Mouse (Mus musculus): ENCODE data around the gene Zfp609. TPM values are rescaled to one million over a fixed set of nuclear protein-coding genes. Genes with fewer than 3 reads are reported as not detected.

Zfp609 gene
- polyA plus RNA-seq, 1 experiment, result 48.1 TPM

GRCm38 (mm10) chr9:65755164-65755563 is 72.2 kb downstream of the Zfp609 start:
- no peak for TF ChIP-seq GATA1 (IDR thresholded peaks at IDR 0.05; ENCODE audit: low read length)

GRCm38 (mm10) chr9:65752632-65753031 is 74.7 kb downstream of the Zfp609 start:
- TF ChIP-seq GATA1 (IDR thresholded peaks at IDR 0.05; ENCODE audit: low read length), result no peak

GRCm38 (mm10) chr9:65751906-65752305 is 75.5 kb downstream of the Zfp609 start:
- TF ChIP-seq GATA1 (IDR thresholded peaks at IDR 0.05; ENCODE audit: low read length), result no peak

- TF ChIP-seq GATA1 (IDR thresholded peaks at IDR 0.05; ENCODE audit: low read length), result no peak
Measured at GRCm38 (mm10) chr9:65748102-65748501, 79.3 kb downstream of the Zfp609 start.

- peak; percentile 59 for TF ChIP-seq GATA1 (IDR thresholded peaks at IDR 0.05; ENCODE audit: low read length)
Measured at GRCm38 (mm10) chr9:65746479-65746878, 80.9 kb downstream of the Zfp609 start.

- TF ChIP-seq GATA1 (IDR thresholded peaks at IDR 0.05; ENCODE audit: low read length), result no peak
Measured at GRCm38 (mm10) chr9:65745456-65745855, 81.9 kb downstream of the Zfp609 start.

GRCm38 (mm10) chr9:65744171-65745082 is 82.9 kb downstream of the Zfp609 start:
- TF ChIP-seq GATA1 (IDR thresholded peaks at IDR 0.05; ENCODE audit: low read length), result no peak

- no peak for TF ChIP-seq GATA1 (IDR thresholded peaks at IDR 0.05; ENCODE audit: low read length)
Measured at GRCm38 (mm10) chr9:65743809-65744170, 83.6 kb downstream of the Zfp609 start.

- TF ChIP-seq GATA1 (IDR thresholded peaks at IDR 0.05; ENCODE audit: low read length), result no peak
Measured at GRCm38 (mm10) chr9:65743322-65743721, 84.0 kb downstream of the Zfp609 start.

GRCm38 (mm10) chr9:65742777-65743176 is 84.6 kb downstream of the Zfp609 start:
- TF ChIP-seq GATA1 (IDR thresholded peaks at IDR 0.05; ENCODE audit: low read length), result no peak

- TF ChIP-seq GATA1 (IDR thresholded peaks at IDR 0.05; ENCODE audit: low read length), result no peak
Measured at GRCm38 (mm10) chr9:65741066-65741852, 86.1 kb downstream of the Zfp609 start.

GRCm38 (mm10) chr9:65734931-65735330 is 92.4 kb downstream of the Zfp609 start:
- TF ChIP-seq GATA1 (IDR thresholded peaks at IDR 0.05; ENCODE audit: low read length), result no peak

GRCm38 (mm10) chr9:65728588-65728987 is 98.8 kb downstream of the Zfp609 start:
- TF ChIP-seq GATA1 (IDR thresholded peaks at IDR 0.05; ENCODE audit: low read length), result no peak

GRCm38 (mm10) chr9:65727491-65727890 is 99.9 kb downstream of the Zfp609 start:
- no peak for TF ChIP-seq GATA1 (IDR thresholded peaks at IDR 0.05; ENCODE audit: low read length)

GRCm38 (mm10) chr9:65726431-65726830 is 100.9 kb downstream of the Zfp609 start:
- TF ChIP-seq GATA1 (IDR thresholded peaks at IDR 0.05; ENCODE audit: low read length), result no peak

- TF ChIP-seq GATA1 (IDR thresholded peaks at IDR 0.05; ENCODE audit: low read length), result no peak
Measured at GRCm38 (mm10) chr9:65725291-65725622, 102.1 kb downstream of the Zfp609 start.

All from G1E-ER4 (cell line).